Mouse (Mus musculus) heart, embryonic 13.5 days (tissue): ENCODE data around the gene Maea. TPM values are rescaled to one million over a fixed set of nuclear protein-coding genes. Genes with fewer than 3 reads are reported as not detected.

Source experiments
- ATAC-seq: fragments of 200-750 bp; cut with Nextera tagmentation; 2 replicates; pipeline ENCODE4 v1.8.0; 2017; ENCODE audit warnings: moderate TSS enrichment; ENCODE audit not compliant: insufficient number of reproducible peaks, low FRiP score, low TSS enrichment; ENCODE audit errors: extremely low read depth
- H3K27ac ChIP-seq: fragments of 300-500 bp; sonication (generic); replicated peaks from 2 replicates; pipeline ENCODE4 v1.5.1; 2015; ENCODE audit warnings: moderate library complexity, mild to moderate bottlenecking, inconsistent platforms
- H3K27me3 ChIP-seq: fragments of 300-500 bp; sonication (generic); replicated peaks from 2 replicates; pipeline ENCODE4 v1.6.1; 2015; ENCODE audit warnings: mild to moderate bottlenecking, inconsistent platforms
- H3K36me3 ChIP-seq: fragments of 300-500 bp; sonication (generic); 2 replicates; pipeline ENCODE4 v1.6.1; 2015; ENCODE audit warnings: mild to moderate bottlenecking, inconsistent platforms
- H3K4me1 ChIP-seq: fragments of 300-500 bp; sonication (generic); 2 replicates; pipeline ENCODE4 v1.6.1; 2015; ENCODE audit warnings: inconsistent platforms
- H3K4me2 ChIP-seq: fragments of 300-500 bp; sonication (generic); 2 replicates; pipeline ENCODE4 v1.6.1; 2015; ENCODE audit warnings: inconsistent platforms, mild to moderate bottlenecking, moderate library complexity
- H3K4me3 ChIP-seq: fragments of 300-500 bp; sonication (generic); 2 replicates; pipeline ENCODE4 v1.5.1; 2015; ENCODE audit warnings: moderate library complexity, mild to moderate bottlenecking, inconsistent platforms
- H3K9ac ChIP-seq: fragments of 300-500 bp; sonication (generic); 2 replicates; pipeline ENCODE4 v1.6.1; 2015; ENCODE audit warnings: inconsistent platforms, mild to moderate bottlenecking, moderate library complexity
- H3K9me3 ChIP-seq: fragments of 300-500 bp; sonication (generic); 2 replicates; pipeline ENCODE4 v1.6.1; 2016; ENCODE audit warnings: inconsistent platforms
- WGBS: fragments of 180-500 bp; shearing (Covaris S2); methylation state at CpG from one replicate; pipeline ENCODE4 v1.1.7; 2015; ENCODE audit warnings: mixed read lengths; 5-methylcytosine and 5-hydroxymethylcytosine counted together
- polyA plus RNA-seq: library from polyadenylated mRNA; unstranded; fragments of >200 nt; fragmentation: Nextera tagmentation; extraction: Ambion mirVana; gene quantifications from 2 replicates; pipeline ENCODE4 v1.2.1, GENCODE M21; 2015

Maea gene
- polyA plus RNA-seq = 121 and 135 TPM in 2 replicates

DNA sequence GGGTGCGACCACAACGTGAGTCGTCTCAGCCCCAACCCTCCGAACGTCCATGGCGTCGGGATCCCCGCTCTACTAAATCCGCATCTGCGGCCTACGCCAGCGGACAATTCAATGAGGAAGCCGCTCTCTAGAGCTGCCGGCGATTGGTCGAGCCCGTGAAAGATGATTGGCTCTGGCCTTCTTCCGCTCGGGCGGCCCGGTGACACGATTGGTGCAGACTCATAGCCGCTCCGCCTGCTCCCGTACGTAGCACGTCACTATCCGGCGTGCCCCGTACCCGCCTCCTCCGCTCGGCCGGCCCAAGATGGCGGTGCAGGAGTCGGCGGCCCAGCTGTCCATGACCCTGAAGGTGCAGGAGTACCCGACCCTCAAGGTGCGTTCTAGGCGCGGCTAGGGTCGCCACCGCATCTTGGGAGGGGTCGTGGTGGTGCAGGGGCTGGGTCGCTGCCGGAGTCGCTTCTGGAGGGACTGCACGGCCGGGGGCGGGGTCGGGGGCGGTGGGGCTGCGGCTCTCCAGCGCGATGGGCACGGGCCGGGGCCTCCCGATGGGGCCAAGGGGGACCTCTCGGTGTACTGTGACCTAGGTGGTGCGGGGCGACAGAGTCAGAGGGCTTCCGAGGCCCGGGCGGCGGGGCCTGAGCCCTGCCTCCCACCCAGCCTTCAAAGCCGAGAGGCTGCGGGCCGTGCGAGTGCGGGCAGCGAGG lies at the start of gene Maea:
TSS of gene Maea (plus strand) at position 237 of the 704 bp plus-strand sequence.
- under 1% methylated on average over 71 of the region's 71 CpGs for WGBS
- peak; percentile 99 for ATAC-seq
- H3K9ac ChIP-seq = peak within 1 kb of the TSS; percentile 96
- no peaks in the 10 kb centered on the region for H3K27me3 ChIP-seq
- H3K9me3 ChIP-seq = 0 out of 2 replicates have a peak, but pooled peaks cover 6% of the 10 kb centered on the region
- H3K4me3 ChIP-seq = peak within 1 kb of the TSS; percentile 96
- peak within 1 kb of the TSS; percentile 90 for H3K27ac ChIP-seq
- H3K4me2 ChIP-seq = peak within 1 kb of the TSS; percentile 89
- peaks cover 14% of the 10 kb centered on the region for H3K36me3 ChIP-seq
- peaks cover 37% of the 10 kb centered on the region for H3K4me1 ChIP-seq

DNA sequence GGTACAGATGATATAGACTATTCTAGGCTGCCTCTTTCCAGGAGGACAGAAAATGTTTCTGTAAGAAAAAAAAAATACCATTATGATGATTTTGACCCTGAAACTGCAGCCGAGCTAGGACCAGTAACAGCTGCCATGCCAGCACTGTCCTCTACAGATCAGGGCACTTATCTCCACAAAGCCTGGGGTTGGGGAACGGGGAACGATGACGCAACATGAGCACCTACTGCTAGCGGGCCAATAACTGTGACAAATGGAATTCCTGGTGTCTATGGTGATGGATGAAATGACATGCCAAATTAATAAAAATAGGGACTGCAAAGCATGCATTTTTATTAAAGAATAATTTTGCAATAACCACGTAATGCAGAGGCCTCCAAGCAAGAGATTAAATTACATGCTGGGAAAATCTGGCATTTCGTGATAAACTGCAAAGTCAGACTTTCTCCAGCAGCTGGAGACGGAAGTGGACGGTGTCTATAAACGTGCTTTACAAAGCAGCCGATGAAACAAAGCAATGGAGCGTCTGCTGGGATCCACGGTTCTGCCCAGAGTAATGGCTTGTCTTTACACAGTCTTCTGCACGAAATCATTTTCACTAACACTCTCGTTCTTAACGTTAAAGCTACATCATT lies 41.4 kb upstream of the Maea start:
- no peaks in the 10 kb centered on the region for H3K27me3 ChIP-seq
- no peaks in the 10 kb centered on the region for H3K36me3 ChIP-seq
- H3K4me3 ChIP-seq = no peak overlapping the region
- no peak for ATAC-seq
- no peaks in the 10 kb centered on the region for H3K9me3 ChIP-seq
- H3K4me1 ChIP-seq = peaks cover 6% of the 10 kb centered on the region; the same call in 1 of the 2 replicates
- no peak overlapping the region for H3K9ac ChIP-seq
- WGBS = 43% methylated on average over 16 of the region's 16 CpGs
- H3K27ac ChIP-seq = no peak overlapping the region
- no peak overlapping the region for H3K4me2 ChIP-seq

DNA sequence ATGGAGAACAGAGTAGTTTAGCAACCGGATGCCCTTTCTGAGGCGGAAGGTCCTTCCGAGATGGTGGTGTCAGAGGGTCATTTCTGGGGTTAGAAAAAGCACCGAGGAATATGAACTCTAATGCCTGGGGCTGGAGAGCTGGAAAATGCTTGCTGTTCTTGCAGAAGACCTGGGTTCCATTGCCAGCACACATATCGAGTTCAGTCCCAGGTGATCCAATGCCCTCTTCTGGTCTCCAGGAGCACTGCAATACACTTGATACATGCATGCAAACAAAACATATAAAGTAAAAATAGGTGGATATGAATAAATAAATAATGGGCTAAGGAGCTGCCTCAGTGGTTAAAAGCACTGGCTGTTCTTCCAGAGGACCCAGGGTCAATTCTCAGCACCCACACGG lies 38.1 kb upstream of the Maea start:
- no peak for ATAC-seq
- Histone ChIP-seq H3K4me3 (no peak overlapping the region), H3K27ac (no peak overlapping the region), H3K9me3 (no peaks in the 10 kb centered on the region), H3K4me2 (no peak overlapping the region), H3K4me1 (peaks cover 6% of the 10 kb centered on the region; the same call in 1 of the 2 replicates), H3K36me3 (no peaks in the 10 kb centered on the region), H3K27me3 (no peaks in the 10 kb centered on the region), H3K9ac (no peak overlapping the region)
- 61% methylated on average over 6 of the region's 6 CpGs for WGBS

DNA sequence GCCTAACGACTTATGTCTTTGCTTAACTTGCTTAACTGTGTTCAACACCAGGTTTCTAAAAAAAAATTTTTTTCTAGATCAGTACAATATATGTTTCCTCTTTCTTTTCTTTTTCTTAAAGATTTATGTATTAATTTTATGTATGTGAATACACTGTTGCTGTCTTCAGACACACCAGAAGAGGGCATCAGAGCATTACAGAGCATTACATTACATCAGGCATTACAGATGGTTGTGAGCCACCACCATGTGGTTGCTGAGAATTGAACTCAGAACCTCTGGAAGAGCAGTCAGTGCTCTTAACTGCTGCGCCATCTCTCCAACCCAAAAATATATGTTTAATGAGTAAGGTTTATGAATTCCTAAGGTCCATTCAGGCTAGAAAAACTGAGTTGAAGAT lies 33.5 kb upstream of the Maea start:
- Histone ChIP-seq H3K4me1 (no peaks in the 10 kb centered on the region), H3K9ac (no peak overlapping the region), H3K4me2 (no peak overlapping the region), H3K36me3 (no peaks in the 10 kb centered on the region), H3K27ac (no peak overlapping the region), H3K27me3 (no peaks in the 10 kb centered on the region), H3K9me3 (no peaks in the 10 kb centered on the region), H3K4me3 (no peak overlapping the region)
- no peak for ATAC-seq
- 77% methylated on average over 2 of the region's 2 CpGs for WGBS

DNA sequence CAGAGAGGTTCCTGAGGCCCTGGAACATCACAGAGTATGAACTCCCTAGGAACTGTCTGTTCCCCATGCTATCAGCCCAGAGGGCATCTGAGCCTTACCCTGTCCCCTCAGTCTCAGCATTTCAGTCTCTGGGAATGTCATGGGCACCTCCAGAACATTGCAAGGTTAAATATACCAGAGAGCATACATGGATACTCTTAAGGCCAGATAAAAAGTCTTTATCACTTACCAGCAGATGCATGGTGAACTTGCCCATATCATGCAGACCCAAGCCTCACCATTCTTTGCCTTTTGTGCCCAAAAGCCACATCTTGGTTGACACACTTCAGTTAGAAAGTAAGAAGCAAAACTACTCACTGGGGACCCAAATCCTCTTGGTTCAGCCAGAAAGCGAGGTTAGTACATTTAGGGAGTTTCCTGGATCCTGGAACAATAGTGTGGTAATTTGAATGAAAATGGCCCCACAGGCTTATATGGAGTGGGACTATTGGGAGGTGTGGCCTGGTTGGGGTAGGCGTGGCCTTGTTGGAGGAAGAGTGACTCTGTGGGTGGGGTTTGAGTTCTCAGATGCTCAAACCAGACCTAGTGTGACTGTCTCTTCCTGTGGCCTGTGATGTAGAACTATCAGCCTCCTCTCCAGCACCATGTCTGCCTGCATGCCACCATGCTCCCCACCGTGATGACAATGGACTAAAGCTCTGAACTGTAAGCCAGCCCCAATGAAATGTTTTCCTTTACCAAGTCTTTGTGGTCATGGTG lies 24.4 kb upstream of the Maea start:
- Histone ChIP-seq H3K27me3 (no peaks in the 10 kb centered on the region; the same call in 1 of the 2 replicates), H3K9me3 (no peaks in the 10 kb centered on the region), H3K27ac (no peak overlapping the region), H3K4me2 (no peak overlapping the region), H3K4me1 (no peaks in the 10 kb centered on the region), H3K9ac (no peak overlapping the region), H3K4me3 (no peak overlapping the region), H3K36me3 (no peaks in the 10 kb centered on the region)
- 67% methylated on average over 3 of the region's 3 CpGs for WGBS
- ATAC-seq = no peak

DNA sequence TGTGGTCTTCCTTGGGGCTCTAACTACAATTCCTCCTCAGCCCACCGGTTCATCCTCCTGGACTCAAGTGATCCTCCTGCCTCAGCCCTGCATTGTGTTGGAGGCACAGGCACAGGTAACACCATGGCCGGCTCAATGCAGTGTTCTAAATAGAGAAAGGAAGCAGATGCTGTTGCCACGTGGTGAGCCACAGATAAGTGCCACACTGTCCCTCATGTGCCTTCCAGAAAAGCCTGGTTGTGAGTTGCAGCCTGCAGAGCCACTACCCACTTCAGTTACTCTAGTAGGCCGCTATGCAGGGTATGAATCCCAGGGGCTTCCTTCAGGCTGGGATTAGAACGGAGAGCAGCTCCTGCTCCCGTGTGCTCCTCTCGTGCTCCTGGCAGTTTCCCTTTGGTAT lies 23.1 kb upstream of the Maea start:
- WGBS = 64% methylated on average over 7 of the region's 7 CpGs
- no peak overlapping the region for H3K4me2 ChIP-seq
- H3K36me3 ChIP-seq = no peaks in the 10 kb centered on the region
- no peak overlapping the region for H3K9ac ChIP-seq
- H3K9me3 ChIP-seq = no peaks in the 10 kb centered on the region
- H3K27ac ChIP-seq = no peak overlapping the region
- no peaks in the 10 kb centered on the region; the same call in 1 of the 2 replicates for H3K27me3 ChIP-seq
- H3K4me1 ChIP-seq = no peaks in the 10 kb centered on the region
- no peak for ATAC-seq
- no peak overlapping the region for H3K4me3 ChIP-seq

DNA sequence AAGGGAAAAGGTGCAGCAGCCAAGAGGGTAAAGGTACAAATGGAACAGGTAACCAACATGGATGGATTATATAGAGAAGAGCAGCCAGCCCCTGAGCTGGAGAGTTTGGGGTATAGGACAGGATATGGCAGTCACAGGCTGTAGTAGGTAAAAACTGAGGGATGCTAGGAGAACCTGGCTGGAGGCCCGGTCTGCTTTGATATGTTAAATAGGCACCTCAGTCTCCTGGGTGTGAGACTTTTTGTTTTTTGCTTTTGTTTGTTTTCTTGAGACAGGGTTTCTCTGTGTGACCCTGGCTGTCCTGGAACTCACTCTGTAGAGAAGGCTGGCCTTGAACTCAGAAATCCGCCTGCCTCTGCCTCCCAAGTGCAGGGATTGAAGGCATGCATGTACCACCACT lies 10.8 kb upstream of the Maea start:
- no peak overlapping the region for H3K4me3 ChIP-seq
- no peaks in the 10 kb centered on the region for H3K27me3 ChIP-seq
- no peaks in the 10 kb centered on the region for H3K4me1 ChIP-seq
- no peaks in the 10 kb centered on the region for H3K9me3 ChIP-seq
- 50% methylated on average over 2 of the region's 2 CpGs for WGBS
- H3K27ac ChIP-seq = no peak overlapping the region
- H3K4me2 ChIP-seq = no peak overlapping the region
- no peak overlapping the region for H3K9ac ChIP-seq
- no peaks in the 10 kb centered on the region for H3K36me3 ChIP-seq
- no peak for ATAC-seq

DNA sequence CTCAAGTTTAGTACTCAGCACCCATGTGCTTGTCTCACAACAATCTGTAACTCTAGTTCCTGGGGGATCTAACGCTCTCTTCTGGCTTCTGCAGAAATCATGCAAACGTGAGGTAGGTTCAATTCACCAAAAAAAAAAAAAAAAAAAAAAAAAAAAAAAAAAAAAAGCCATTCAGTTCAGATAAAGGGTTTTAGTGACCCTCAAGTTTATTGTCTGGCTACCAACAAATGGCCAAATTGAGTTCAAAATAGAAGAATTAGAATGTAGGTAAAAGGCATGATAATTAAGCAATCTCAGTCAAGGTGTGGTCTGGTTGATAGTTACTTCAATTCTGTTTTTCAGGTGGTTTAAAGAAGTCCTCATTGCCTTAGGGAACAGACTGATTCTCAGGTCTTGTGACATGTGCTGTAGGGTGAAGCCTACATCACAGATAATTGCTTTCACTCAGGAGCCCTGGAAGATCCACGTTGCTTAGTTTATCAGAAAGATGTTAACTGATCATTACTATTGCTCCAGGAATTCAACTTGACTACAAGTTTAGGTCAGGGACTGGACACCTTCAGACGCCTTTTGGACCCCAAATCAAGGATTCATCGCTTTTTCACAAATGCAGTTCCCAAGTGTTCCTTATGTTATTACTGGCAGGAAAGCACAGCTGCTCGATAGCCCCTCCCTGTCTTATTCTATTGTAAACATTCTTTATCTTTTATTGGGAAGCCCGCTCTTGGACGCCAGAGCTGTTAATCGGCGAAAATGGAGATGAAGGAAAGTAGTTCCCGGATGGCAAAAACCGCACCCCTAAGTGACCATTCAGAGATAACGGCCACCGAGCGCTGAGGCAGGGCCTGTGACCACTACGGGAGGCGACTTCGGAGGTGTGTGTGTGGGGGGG lies 682 bp upstream of the Maea start:
- H3K4me2 ChIP-seq = peak overlapping the region; percentile 72
- 20% methylated on average over 18 of the region's 18 CpGs for WGBS

DNA sequence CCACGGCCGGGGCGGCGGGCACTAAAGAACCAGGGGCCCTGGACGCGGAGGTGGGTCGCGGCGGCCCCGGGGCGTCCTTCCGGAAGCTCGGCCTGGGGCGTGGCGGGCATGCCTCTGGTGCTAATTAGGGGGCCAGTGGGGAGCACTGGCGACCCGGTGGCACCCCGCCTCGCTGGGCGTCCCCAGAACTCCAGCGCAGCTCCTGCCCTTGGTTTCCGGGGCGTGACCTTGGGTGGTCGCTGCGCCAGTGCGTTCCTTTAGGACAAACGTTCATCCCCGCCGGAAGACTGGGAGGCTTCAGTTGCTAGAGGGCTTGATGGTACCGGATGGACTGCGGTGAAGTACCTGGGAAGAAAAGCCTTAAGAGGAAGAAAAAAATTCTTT lies 660 bp downstream of the Maea start:
- ATAC-seq = peak; percentile 34
- Histone ChIP-seq H3K36me3 (peaks cover 14% of the 10 kb centered on the region), H3K27me3 (no peaks in the 10 kb centered on the region), H3K27ac (peak overlapping the region; percentile 90), H3K4me1 (peaks cover 43% of the 10 kb centered on the region), H3K9ac (peak overlapping the region; percentile 96), H3K4me2 (peak overlapping the region; percentile 89), H3K9me3 (0 out of 2 replicates have a peak, but pooled peaks cover 6% of the 10 kb centered on the region), H3K4me3 (peak overlapping the region; percentile 96)
- WGBS = under 1% methylated on average over 31 of the region's 31 CpGs

More for the DNA sequence above, 682 bp upstream of the Maea start:
- ATAC-seq = no peak
- no peaks in the 10 kb centered on the region for H3K27me3 ChIP-seq
- H3K27ac ChIP-seq = peak overlapping the region; percentile 80
- H3K9me3 ChIP-seq = 0 out of 2 replicates have a peak, but pooled peaks cover 6% of the 10 kb centered on the region
- peak overlapping the region; percentile 87 for H3K9ac ChIP-seq
- H3K36me3 ChIP-seq = peaks cover 14% of the 10 kb centered on the region
- H3K4me1 ChIP-seq = peaks cover 31% of the 10 kb centered on the region
- peak overlapping the region; percentile 96 for H3K4me3 ChIP-seq

DNA sequence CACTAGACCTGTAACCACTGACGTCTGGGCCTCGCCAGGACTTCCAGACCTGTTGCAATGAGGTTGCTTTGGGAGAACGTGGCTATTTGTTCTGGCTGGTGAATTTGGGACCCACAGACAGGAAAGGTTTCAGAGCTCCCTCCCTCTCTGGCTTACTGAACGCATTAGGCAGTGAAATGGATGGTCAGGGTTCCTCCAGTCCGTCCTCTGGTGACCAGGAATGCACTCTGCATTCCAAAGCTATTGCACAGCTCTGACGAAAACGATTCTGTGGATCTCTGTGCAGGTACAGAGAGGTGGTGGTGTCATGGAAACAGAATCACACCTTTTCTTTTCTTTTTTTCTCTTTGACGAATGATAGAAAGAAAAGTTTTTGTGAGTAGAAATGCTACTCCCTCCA lies 1.9 kb downstream of the Maea start:
- H3K4me3 ChIP-seq = peak overlapping the region; percentile 96
- peak overlapping the region; percentile 89 for H3K4me2 ChIP-seq
- H3K36me3 ChIP-seq = peaks cover 14% of the 10 kb centered on the region
- no peaks in the 10 kb centered on the region for H3K27me3 ChIP-seq
- peaks cover 55% of the 10 kb centered on the region for H3K4me1 ChIP-seq
- no peak for ATAC-seq
- 40% methylated on average over 8 of the region's 8 CpGs for WGBS
- H3K27ac ChIP-seq = peak overlapping the region; percentile 66
- H3K9me3 ChIP-seq = 0 out of 2 replicates have a peak, but pooled peaks cover 6% of the 10 kb centered on the region
- H3K9ac ChIP-seq = peak overlapping the region; percentile 96
